In genomic region chr3:148419462-148420074, GRCm38 (mm10) we compare ENCODE assay signal across 25 mouse cellular contexts.
DNase-seq lines count a peak whose midpoint lies in the region; ATAC-seq and TF ChIP-seq lines count a peak whose summit lies in the region.
"Had no signal": no experiment of that assay in that cellular context is flagged by ENCODE, and none has a peak within 500 bp of the region (broad histone marks: within the 10 kb centered on the region; RNA-seq: fewer than 3 reads in every experiment).

No protein-coding gene starts in this region.

- H3K4me2 ChIP-seq in liver, embryonic 14.5 days (ENCODE audit: low read depth): no peak overlapping the region
- no peak overlapping the region for H3K4me2 ChIP-seq in liver, postnatal 0 days (ENCODE audit: low read depth, low read length)
- H3K4me2 ChIP-seq: heart, embryonic 12.5 days; hindbrain, embryonic 13.5 days; limb, embryonic 15.5 days; midbrain, embryonic 15.5 days had no signal

- ATAC-seq in liver, embryonic 14.5 days (ENCODE audit: insufficient read depth): 0 out of 2 replicates have a peak, but pooled peaks have one; percentile 25
- no peak for ATAC-seq in liver, postnatal 0 days
- ATAC-seq in activated CD4-positive, CD25-positive, alpha-beta regulatory T cell, adult 4 months: peak; percentile 71
- ATAC-seq in megakaryocyte, adult 5-6 weeks (ENCODE audit: poor library complexity, severe bottlenecking): peak; percentile 80
- ATAC-seq: inflammation-experienced regulatory T-cells, adult 6 months; midbrain, embryonic 15.5 days had no signal

- no peak overlapping the region for H3K27ac ChIP-seq in liver, embryonic 14.5 days
- H3K27ac ChIP-seq in liver, postnatal 0 days (ENCODE audit: low read depth): no peak overlapping the region
- no peak overlapping the region for H3K27ac ChIP-seq in forebrain, embryonic 10.5 days
- H3K27ac ChIP-seq in midbrain, embryonic 10.5 days (replicated peaks): no peak overlapping the region
- H3K27ac ChIP-seq: embryonic facial prominence, embryonic 10.5 days; hindbrain, embryonic 13.5 days; kidney, postnatal 0 days; limb, embryonic 15.5 days; midbrain, embryonic 15.5 days had no signal

- TF ChIP-seq CTCF in liver, embryonic 14.5 days (IDR thresholded peaks at IDR 0.05; ENCODE audit: low read depth): no peak
- no peak for TF ChIP-seq CTCF in liver, postnatal 0 days (IDR thresholded peaks at IDR 0.05; ENCODE audit: low read depth)

- TF ChIP-seq EP300 in liver, embryonic 14.5 days (IDR thresholded peaks at IDR 0.05; ENCODE audit: low read depth): no peak
- no peak for TF ChIP-seq EP300 in liver, postnatal 0 days (IDR thresholded peaks at IDR 0.05; ENCODE audit: low read depth)

- H3K4me3 ChIP-seq in liver, embryonic 14.5 days (ENCODE audit: insufficient read depth in 1 of 2, low read depth in 2 of 2, low read length in 2 of 2): no peak overlapping the region
- no peak overlapping the region for H3K4me3 ChIP-seq in liver, postnatal 0 days (ENCODE audit: low read depth, low read length)
- H3K4me3 ChIP-seq in forebrain, embryonic 10.5 days: no peak overlapping the region
- H3K4me3 ChIP-seq in midbrain, embryonic 10.5 days: no peak overlapping the region
- H3K4me3 ChIP-seq: embryonic facial prominence, embryonic 10.5 days; heart, embryonic 12.5 days; hindbrain, embryonic 13.5 days; limb, embryonic 15.5 days; megakaryocyte, embryonic 14.5 days; midbrain, embryonic 15.5 days had no signal

- 26% methylated on average over 2 of the region's 2 CpGs for WGBS in liver, embryonic 14.5 days (ENCODE audit: insufficient replicate concordance)
- 30% methylated on average over 2 of the region's 2 CpGs for WGBS in liver, postnatal 0 days (ENCODE audit: insufficient replicate concordance)
- 75% methylated on average over 2 of the region's 2 CpGs for WGBS in forebrain, embryonic 10.5 days
- 74% methylated on average over 2 of the region's 2 CpGs for WGBS in midbrain, embryonic 10.5 days

- H3K9me3 ChIP-seq in liver, embryonic 14.5 days (ENCODE audit: control insufficient read depth, low read length): no peaks in the 10 kb centered on the region
- H3K9me3 ChIP-seq in liver, postnatal 0 days (ENCODE audit: low read length): no peaks in the 10 kb centered on the region
- no peaks in the 10 kb centered on the region for H3K9me3 ChIP-seq in forebrain, embryonic 10.5 days
- H3K9me3 ChIP-seq in midbrain, embryonic 10.5 days (replicated peaks): no peaks in the 10 kb centered on the region
- H3K9me3 ChIP-seq: embryonic facial prominence, embryonic 10.5 days; heart, embryonic 12.5 days; hindbrain, embryonic 13.5 days; limb, embryonic 15.5 days; megakaryocyte, embryonic 14.5 days; midbrain, embryonic 15.5 days had no signal

- H3K9ac ChIP-seq in liver, embryonic 14.5 days (replicated peaks): no peak overlapping the region
- no peak overlapping the region for H3K9ac ChIP-seq in liver, postnatal 0 days (replicated peaks)
- H3K9ac ChIP-seq: heart, embryonic 12.5 days; hindbrain, embryonic 13.5 days; limb, embryonic 15.5 days; midbrain, embryonic 15.5 days had no signal

- DNase-seq in liver, embryonic 14.5 days (ENCODE audit: low read depth in 3 of 3, low spot score in 3 of 3): no peak
- DNase-seq in liver, postnatal 0 days: no peak
- no peak for DNase-seq in forebrain, embryonic 10.5 days (ENCODE audit: extremely low spot score, low spot score)
- DNase-seq in midbrain, embryonic 10.5 days (ENCODE audit: low spot score): no peak
- DNase-seq in frontal cortex, postnatal 25 days (ENCODE audit: low spot score in 2 of 2): no peak
- DNase-seq: adrenal gland, postnatal 36 days; cerebellum, adult 9-11 months; heart, adult 11 months; heart, postnatal 14 days; kidney, adult 2 months; left cerebral cortex, postnatal 4 days; lung, adult 18-20 months; lung, postnatal 10 days; thymus, adult 18-20 months; thymus, postnatal 36 days had no signal

- H3K27me3 ChIP-seq in liver, embryonic 14.5 days (ENCODE audit: control insufficient read depth, insufficient read depth, low read length): no peaks in the 10 kb centered on the region
- H3K27me3 ChIP-seq in liver, postnatal 0 days (ENCODE audit: insufficient read depth, low read length): no peaks in the 10 kb centered on the region
- H3K27me3 ChIP-seq in forebrain, embryonic 10.5 days (ENCODE audit: poor library complexity, severe bottlenecking): no peaks in the 10 kb centered on the region
- H3K27me3 ChIP-seq in midbrain, embryonic 10.5 days (ENCODE audit: low read depth, poor library complexity, severe bottlenecking): no peaks in the 10 kb centered on the region
- H3K27me3 ChIP-seq: megakaryocyte, embryonic 14.5 days; midbrain, embryonic 15.5 days had no signal

- H3K4me1 ChIP-seq in liver, embryonic 14.5 days (replicated peaks; ENCODE audit: control insufficient read depth in 2 of 2, insufficient read depth in 2 of 2, low read length in 1 of 2): peaks cover 0 to 17% of the 10 kb centered on the region in 2 experiments; a peak in 3 of 4 replicates
- 0 out of 2 replicates have a peak, but pooled peaks cover 4% of the 10 kb centered on the region for H3K4me1 ChIP-seq in liver, postnatal 0 days (ENCODE audit: insufficient read depth)
- peaks cover 18% of the 10 kb centered on the region for H3K4me1 ChIP-seq in forebrain, embryonic 10.5 days
- H3K4me1 ChIP-seq in midbrain, embryonic 10.5 days: peaks cover 15% of the 10 kb centered on the region
- H3K4me1 ChIP-seq: midbrain, embryonic 15.5 days had no signal

- no peaks in the 10 kb centered on the region for H3K36me3 ChIP-seq in liver, embryonic 14.5 days (replicated peaks; ENCODE audit: control insufficient read depth, insufficient read depth, low read depth)
- H3K36me3 ChIP-seq in liver, postnatal 0 days (replicated peaks; ENCODE audit: insufficient read depth, low read length): no peaks in the 10 kb centered on the region
- H3K36me3 ChIP-seq in forebrain, embryonic 10.5 days (replicated peaks): no peaks in the 10 kb centered on the region
- H3K36me3 ChIP-seq in midbrain, embryonic 10.5 days: no peaks in the 10 kb centered on the region
- H3K36me3 ChIP-seq: embryonic facial prominence, embryonic 10.5 days; heart, embryonic 12.5 days; hindbrain, embryonic 13.5 days; limb, embryonic 15.5 days; midbrain, embryonic 15.5 days had no signal
